Mouse (Mus musculus) forebrain, postnatal 0 days (tissue): ENCODE measurements around the gene Kcnk18. TPM values are rescaled to one million over a fixed set of nuclear protein-coding genes. Genes with fewer than 3 reads are reported as not detected.

Source experiments
- ATAC-seq: fragments of 200-750 bp; cut with Nextera tagmentation; 2 replicates; pipeline ENCODE4 v1.8.0; 2017; ENCODE audit warnings: mild to moderate bottlenecking, moderate library complexity
- DNase-seq: peaks from one replicate; pipeline ENCODE4 v3.0.0-alpha.2; 2015
- H3K27ac ChIP-seq: fragments of 300-500 bp; sonication (generic); 2 replicates; pipeline ENCODE4 v1.5.1; 2014; ENCODE audit warnings: low read depth, mild to moderate bottlenecking, antibody characterized with exemption, low read length, moderate library complexity, mixed read lengths
- H3K27me3 ChIP-seq: fragments of 300-500 bp; sonication (generic); 2 replicates; pipeline ENCODE4 v1.6.1; 2014; ENCODE audit warnings: mild to moderate bottlenecking, low read length, mixed read lengths; ENCODE audit not compliant: insufficient read depth
- H3K36me3 ChIP-seq: fragments of 300-500 bp; sonication (generic); 2 replicates; pipeline ENCODE4 v1.6.1; 2014; ENCODE audit warnings: mild to moderate bottlenecking, moderate library complexity; ENCODE audit not compliant: insufficient read depth
- H3K4me1 ChIP-seq: fragments of 300-500 bp; sonication (generic); 2 replicates; pipeline ENCODE4 v1.6.1; 2014; ENCODE audit warnings: antibody characterized with exemption; ENCODE audit not compliant: insufficient read depth
- H3K4me2 ChIP-seq: fragments of 300-500 bp; sonication (generic); 2 replicates; pipeline ENCODE4 v1.6.1; 2014; ENCODE audit warnings: low read depth, mild to moderate bottlenecking, moderate library complexity
- H3K4me3 ChIP-seq: fragments of 300-500 bp; sonication (generic); 2 replicates; pipeline ENCODE4 v1.5.1; 2014; ENCODE audit warnings: low read depth, low read length, mixed read lengths
- H3K9ac ChIP-seq: fragments of 300-500 bp; sonication (generic); 2 replicates; pipeline ENCODE4 v1.6.1; 2014; ENCODE audit warnings: mild to moderate bottlenecking
- H3K9me3 ChIP-seq: fragments of 300-500 bp; sonication (generic); 2 replicates; pipeline ENCODE4 v1.6.1; 2016; ENCODE audit warnings: low read length
- CTCF ChIP-seq: sonication (generic); IDR thresholded peaks from 2 replicates; pipeline ENCODE4 v1.5.1; 2016; ENCODE audit warnings: antibody characterized with exemption, control low read depth, low read depth
- WGBS: fragments of 180-500 bp; shearing (Covaris S2); extraction: QIAGEN DNeasy Blood & Tissue Kit; methylation state at CpG from one replicate; pipeline ENCODE4 v1.1.7; 2014; 5-methylcytosine and 5-hydroxymethylcytosine counted together
- polyA plus RNA-seq: library from polyadenylated mRNA; unstranded; fragments of >200 nt; fragmentation: Nextera tagmentation; extraction: Ambion mirVana; gene quantifications from 2 replicates; pipeline ENCODE4 v1.2.1, GENCODE M21; 2015
- total RNA-seq: library from RNA; depleted of rRNA; stranded (reverse); fragments of >200 nt; gene quantifications from 2 replicates; pipeline ENCODE4 v1.2.3, GENCODE M21; 2014; rRNA removed

The Kcnk18 gene
- total and polyA plus RNA-seq, 2 experiments from 2014 or later: 0.08 TPM; not detected in 1

- H3K27ac ChIP-seq: no peak overlapping the region
- H3K9me3 ChIP-seq: no peaks in the 10 kb centered on the region
- no peaks in the 10 kb centered on the region for H3K4me1 ChIP-seq
- H3K4me2 ChIP-seq: no peak overlapping the region
- H3K9ac ChIP-seq: no peak overlapping the region
- no peak overlapping the region for H3K4me3 ChIP-seq
- no peaks in the 10 kb centered on the region for H3K27me3 ChIP-seq
- 93% methylated on average over 3 of the region's 3 CpGs for WGBS
- DNase-seq (no peak), ATAC-seq (no peak)
- H3K36me3 ChIP-seq: no peaks in the 10 kb centered on the region
- TF ChIP-seq CTCF: no peak
These were observed 63.0 kb downstream of the Kcnk18 start for GRCm38 (mm10) chr19:59282001-59282400.

Other genes starting within 250 kb of the Kcnk18 start
- gene Shtn1, start 143.1 kb upstream of the Kcnk18 start, total RNA-seq: 120 and 128 TPM in 2 replicates
- gene Shtn1, start 143.1 kb upstream of the Kcnk18 start, polyA plus RNA-seq: 71.9 and 77.4 TPM in 2 replicates
- 4.2 and 7.2 TPM in 2 replicates for gene Vax1, start 49.2 kb upstream of the Kcnk18 start, total RNA-seq
- gene Vax1, start 49.2 kb upstream of the Kcnk18 start, polyA plus RNA-seq: 1.8 and 3.2 TPM in 2 replicates
- gene Slc18a2, start 41.7 kb downstream of the Kcnk18 start, total RNA-seq: 7.8 and 9.3 TPM in 2 replicates
- gene Slc18a2, start 41.7 kb downstream of the Kcnk18 start, polyA plus RNA-seq: 7.7 and 15.0 TPM in 2 replicates
- 79.8 and 91.9 TPM in 2 replicates for gene Rps12-ps3, start 103.1 kb downstream of the Kcnk18 start, total RNA-seq
- gene Rps12-ps3, start 103.1 kb downstream of the Kcnk18 start, polyA plus RNA-seq: 3.6 and 6.9 TPM in 2 replicates
- 40.5 and 47.6 TPM in 2 replicates for gene Pdzd8, start 126.6 kb downstream of the Kcnk18 start, total RNA-seq
- gene Pdzd8, start 126.6 kb downstream of the Kcnk18 start, polyA plus RNA-seq: 6.5 and 8.7 TPM in 2 replicates
- 3.2 and 6.0 TPM in 2 replicates for gene Emx2, start 239.2 kb downstream of the Kcnk18 start, total RNA-seq
- gene Emx2, start 239.2 kb downstream of the Kcnk18 start, polyA plus RNA-seq: 4.7 and 11.2 TPM in 2 replicates